Mouse (Mus musculus) olfactory bulb, adult 2 months (tissue): ENCODE data around the gene Mapk6. TPM values are rescaled to one million over a fixed set of nuclear protein-coding genes. Genes with fewer than 3 reads are reported as not detected.
"Not testable (repeated sequence)": the region's sequence is repeated elsewhere in the genome, so short reads cannot be mapped to it uniquely, and the experiment has no call there.

Experiments used
- H3K27ac ChIP-seq: fragments of 200-500 bp; 2 replicates; pipeline ENCODE4 v1.5.1; 2012; ENCODE audit warnings: low read depth, low read length; ENCODE audit not compliant: insufficient read depth
- H3K4me1 ChIP-seq: fragments of 200-500 bp; 2 replicates; pipeline ENCODE4 v1.6.1; 2012; ENCODE audit warnings: low read length; ENCODE audit not compliant: control insufficient read depth, insufficient read depth
- H3K4me3 ChIP-seq: fragments of 200-500 bp; 2 replicates; pipeline ENCODE4 v1.5.1; 2012; ENCODE audit warnings: mild to moderate bottlenecking, low read depth, low read length, moderate library complexity; ENCODE audit not compliant: insufficient read depth
- CTCF ChIP-seq: fragments of 200-500 bp; IDR thresholded peaks from 2 replicates; pipeline ENCODE4 v1.5.1; 2012; ENCODE audit warnings: low read depth, mild to moderate bottlenecking, low read length, moderate library complexity; ENCODE audit not compliant: insufficient read depth
- POLR2A ChIP-seq: fragments of 200-500 bp; IDR thresholded peaks from 2 replicates; pipeline ENCODE4 v1.6.1; 2012; ENCODE audit warnings: mild to moderate bottlenecking, low read depth, low read length, moderate library complexity; ENCODE audit not compliant: insufficient read depth
- WGBS: fragments of 180-500 bp; shearing (Covaris S2); methylation state at CpG from one replicate; pipeline ENCODE4 v1.1.7; 2018; 5-methylcytosine and 5-hydroxymethylcytosine counted together
- polyA plus RNA-seq: library from polyadenylated mRNA; stranded (reverse); fragments of >200 nt; gene quantifications from 2 replicates; pipeline ENCODE4 v1.2.4, GENCODE M21; 2012; ENCODE audit warnings: low replicate concordance; ENCODE audit not compliant: missing spikeins, insufficient read depth, insufficient read length

Mapk6 gene
- polyA plus RNA-seq, 1 experiment: not detected

GRCm38 (mm10) chr9:75366191-75366590, 43.6 kb downstream of the Mapk6 start:
- no peak for TF ChIP-seq POLR2A
- no peak for TF ChIP-seq CTCF
- no peak overlapping the region for H3K27ac ChIP-seq
- H3K4me3 ChIP-seq: no peak overlapping the region
- 50% methylated on average over 5 of the region's 5 CpGs for WGBS
- 0 out of 2 replicates have a peak, but pooled peaks cover 3% of the 10 kb centered on the region for H3K4me1 ChIP-seq

DNA sequence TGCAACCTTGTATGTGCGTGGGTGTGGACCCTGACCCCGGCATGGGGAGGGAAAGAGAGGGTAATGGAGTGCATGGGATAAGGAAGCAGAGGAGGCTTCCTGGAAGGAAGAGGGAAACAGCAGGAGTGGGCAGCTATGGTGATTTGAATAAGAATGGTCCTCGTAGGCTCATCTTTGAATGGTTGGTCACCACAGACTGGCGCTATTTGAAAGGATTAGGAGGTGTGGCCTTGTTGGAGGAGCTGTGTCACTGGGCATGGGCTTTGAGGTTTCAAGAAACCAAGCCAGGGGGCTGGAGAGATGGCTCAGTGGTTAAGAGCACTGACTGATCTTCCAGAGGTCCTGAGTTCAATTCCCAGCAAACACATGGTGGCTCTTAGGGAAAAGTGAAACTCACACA, 44.6 kb downstream of the Mapk6 start:
- Histone ChIP-seq H3K4me3 (no peak overlapping the region), H3K27ac (no peak overlapping the region), H3K4me1 (0 out of 2 replicates have a peak, but pooled peaks cover 3% of the 10 kb centered on the region)
- WGBS: 87% methylated on average over 4 of the region's 4 CpGs
- TF ChIP-seq CTCF (no peak), POLR2A (no peak)

- WGBS: 82% methylated on average over 7 of the region's 7 CpGs
- H3K4me3 ChIP-seq, H3K27ac ChIP-seq, H3K4me1 ChIP-seq: not testable (repeated sequence)
Observed at GRCm38 (mm10) chr9:75363702-75364101, 46.1 kb downstream of the Mapk6 start.

- TF ChIP-seq CTCF: no peak
- no peak for TF ChIP-seq POLR2A
- 86% methylated on average over 5 of the region's 5 CpGs for WGBS
- H3K4me3 ChIP-seq: no peak overlapping the region
- no peak overlapping the region for H3K27ac ChIP-seq
- 0 out of 2 replicates have a peak, but pooled peaks cover 3% of the 10 kb centered on the region for H3K4me1 ChIP-seq
Observed at GRCm38 (mm10) chr9:75363001-75363400, 46.8 kb downstream of the Mapk6 start.

GRCm38 (mm10) chr9:75362201-75362600, 47.6 kb downstream of the Mapk6 start:
- TF ChIP-seq POLR2A (no peak), CTCF (no peak)
- Histone ChIP-seq H3K27ac (no peak overlapping the region), H3K4me3 (no peak overlapping the region), H3K4me1 (peaks cover 7% of the 10 kb centered on the region)
- WGBS: 90% methylated on average over 4 of the region's 4 CpGs

GRCm38 (mm10) chr9:75361699-75362098, 48.1 kb downstream of the Mapk6 start:
- Histone ChIP-seq H3K4me1 (peaks cover 7% of the 10 kb centered on the region), H3K4me3 (no peak overlapping the region), H3K27ac (no peak overlapping the region)
- TF ChIP-seq CTCF (0 out of 2 replicates have a peak, but pooled peaks have one; percentile 38), POLR2A (no peak)
- 22% methylated on average over 5 of the region's 5 CpGs for WGBS

GRCm38 (mm10) chr9:75357087-75357654, 52.6 kb downstream of the Mapk6 start:
- no peak overlapping the region for H3K4me3 ChIP-seq
- H3K27ac ChIP-seq: no peak overlapping the region
- TF ChIP-seq POLR2A: no peak
- TF ChIP-seq CTCF: no peak
- 29% methylated on average over 9 of the region's 9 CpGs for WGBS
- peaks cover 6% of the 10 kb centered on the region for H3K4me1 ChIP-seq

DNA sequence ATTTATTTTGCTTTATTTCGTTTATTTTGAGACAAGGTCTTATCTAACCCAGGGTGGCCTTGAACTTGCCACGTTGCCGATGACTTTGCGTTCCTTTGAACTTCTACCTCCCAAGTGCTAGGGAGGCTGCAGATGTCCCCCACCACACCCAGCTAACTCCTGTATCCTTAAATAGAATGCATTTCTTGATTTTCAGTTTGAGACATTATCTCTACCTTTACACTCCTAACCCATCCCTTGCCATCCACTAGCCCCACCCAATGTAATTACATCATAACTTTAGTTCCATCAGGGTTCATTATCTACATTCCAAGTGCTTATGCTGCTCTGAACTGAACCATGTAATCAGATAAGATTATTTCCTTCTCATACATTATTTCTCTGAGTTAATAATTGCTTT, 54.0 kb downstream of the Mapk6 start:
- TF ChIP-seq CTCF (no peak), POLR2A (no peak)
- Histone ChIP-seq H3K4me3 (no peak overlapping the region), H3K27ac (no peak overlapping the region), H3K4me1 (peaks cover 6% of the 10 kb centered on the region)
- 91% methylated on average over 4 of the region's 4 CpGs for WGBS

GRCm38 (mm10) chr9:75353094-75353493, 56.7 kb downstream of the Mapk6 start:
- H3K4me1 ChIP-seq: peaks cover 6% of the 10 kb centered on the region
- H3K27ac ChIP-seq: no peak overlapping the region
- WGBS: 51% methylated on average over 8 of the region's 8 CpGs
- TF ChIP-seq CTCF (no peak), POLR2A (no peak)
- no peak overlapping the region for H3K4me3 ChIP-seq

- 0 out of 2 replicates have a peak, but pooled peaks cover 2% of the 10 kb centered on the region for H3K4me1 ChIP-seq
- 68% methylated on average over 3 of the region's 3 CpGs for WGBS
- TF ChIP-seq POLR2A (no peak), CTCF (no peak)
Observed at GRCm38 (mm10) chr9:75348641-75349040, 61.2 kb downstream of the Mapk6 start.

More at GRCm38 (mm10) chr9:75348641-75349040, 61.2 kb downstream of the Mapk6 start:
- H3K4me3 ChIP-seq: no peak overlapping the region
- no peak overlapping the region for H3K27ac ChIP-seq
